Mouse (Mus musculus) thymus, adult 2 months (tissue): ENCODE data around the gene Tbx4.

Source experiments
- CTCF ChIP-seq: fragments of 200-500 bp; IDR thresholded peaks from 2 replicates; pipeline ENCODE4 v1.5.1; 2012; ENCODE audit warnings: mild to moderate bottlenecking, control low read depth, low read length, moderate library complexity, borderline replicate concordance; ENCODE audit not compliant: control insufficient read depth, poor library complexity, insufficient read depth; ENCODE audit errors: extremely low read depth
- POLR2A ChIP-seq: fragments of 200-500 bp; IDR thresholded peaks from 2 replicates; pipeline ENCODE4 v1.6.1; 2012; ENCODE audit warnings: mild to moderate bottlenecking, low read length, control low read depth, moderate library complexity; ENCODE audit not compliant: control insufficient read depth, poor library complexity, insufficient read depth; ENCODE audit errors: extremely low read depth

DNA sequence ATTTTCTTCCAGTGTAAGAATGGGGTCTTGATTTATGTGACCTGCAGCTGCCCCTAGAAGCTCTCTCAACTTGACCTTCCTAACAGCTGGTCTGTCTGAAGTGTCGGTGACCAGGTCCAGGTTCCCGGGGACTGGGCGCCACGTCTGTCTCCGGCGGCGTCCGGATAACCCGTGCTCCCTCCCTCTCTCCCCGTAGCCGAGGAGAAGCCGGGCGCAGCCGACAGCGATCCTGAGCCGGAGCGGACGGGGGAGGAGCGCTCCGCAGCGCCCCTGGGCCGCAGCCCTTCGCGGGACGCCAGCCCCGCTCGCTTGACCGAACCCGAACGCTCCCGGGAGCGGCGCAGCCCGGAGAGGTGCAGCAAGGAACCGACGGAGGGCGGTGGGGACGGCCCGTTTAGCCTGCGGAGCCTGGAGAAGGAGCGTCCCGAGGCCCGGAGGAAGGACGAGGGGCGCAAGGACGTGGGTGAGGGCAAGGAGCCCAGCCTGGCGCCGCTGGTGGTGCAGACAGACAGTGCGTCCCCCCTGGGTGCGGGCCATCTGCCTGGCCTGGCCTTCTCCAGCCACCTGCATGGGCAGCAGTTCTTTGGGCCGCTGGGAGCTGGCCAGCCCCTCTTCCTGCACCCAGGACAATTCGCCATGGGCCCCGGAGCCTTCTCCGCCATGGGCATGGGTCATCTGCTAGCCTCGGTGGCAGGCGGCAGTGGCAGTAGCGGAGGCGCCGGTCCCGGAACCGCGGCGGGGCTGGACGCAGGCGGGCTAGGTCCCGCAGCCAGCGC lies 48.4 kb upstream of the Tbx4 start:
- no peak for TF ChIP-seq CTCF
- TF ChIP-seq POLR2A: no peak
